Mouse (Mus musculus): ENCODE measurements around the gene Adgrl3.

The Adgrl3 gene

GRCm38 (mm10) chr5:81365250-81365649 lies 345.3 kb downstream of the Adgrl3 start:
- in situ Hi-C loops (cut with MboI; ENCODE audit: low sequenced_read_pairs): no loop called here

- in situ Hi-C loops (cut with MboI; ENCODE audit: low sequenced_read_pairs): no loop called here
These were observed 350.4 kb downstream of the Adgrl3 start for GRCm38 (mm10) chr5:81370126-81370850.

- in situ Hi-C loops (cut with MboI; ENCODE audit: low sequenced_read_pairs): no loop called here
These were observed 356.1 kb downstream of the Adgrl3 start for GRCm38 (mm10) chr5:81375992-81376391.

- in situ Hi-C loops (cut with MboI; ENCODE audit: low sequenced_read_pairs): no loop called here
These were observed 385.7 kb downstream of the Adgrl3 start for GRCm38 (mm10) chr5:81405582-81406143.

- in situ Hi-C loops (cut with MboI; ENCODE audit: low sequenced_read_pairs): no loop called here
These were observed 397.4 kb downstream of the Adgrl3 start for GRCm38 (mm10) chr5:81417326-81417725.

GRCm38 (mm10) chr5:81427393-81427792 lies 407.5 kb downstream of the Adgrl3 start:
- in situ Hi-C loops (cut with MboI; ENCODE audit: low sequenced_read_pairs): no loop called here

- in situ Hi-C loops (cut with MboI; ENCODE audit: low sequenced_read_pairs): no loop called here
These were observed 416.4 kb downstream of the Adgrl3 start for GRCm38 (mm10) chr5:81436375-81436774.

- in situ Hi-C loops (cut with MboI; ENCODE audit: low sequenced_read_pairs): no loop called here
These were observed 422.2 kb downstream of the Adgrl3 start for GRCm38 (mm10) chr5:81442150-81442549.

- in situ Hi-C loops (cut with MboI; ENCODE audit: low sequenced_read_pairs): no loop called here
These were observed 446.0 kb downstream of the Adgrl3 start for GRCm38 (mm10) chr5:81465971-81466370.

GRCm38 (mm10) chr5:81474681-81475080 lies 454.7 kb downstream of the Adgrl3 start:
- in situ Hi-C loops (cut with MboI; ENCODE audit: low sequenced_read_pairs): no loop called here

- in situ Hi-C loops (cut with MboI; ENCODE audit: low sequenced_read_pairs): no loop called here
These were observed 455.5 kb downstream of the Adgrl3 start for GRCm38 (mm10) chr5:81475406-81475805.

GRCm38 (mm10) chr5:81475971-81476606 lies 456.2 kb downstream of the Adgrl3 start:
- in situ Hi-C loops (cut with MboI; ENCODE audit: low sequenced_read_pairs): no loop called here

- in situ Hi-C loops (cut with MboI; ENCODE audit: low sequenced_read_pairs): no loop called here
These were observed 461.0 kb downstream of the Adgrl3 start for GRCm38 (mm10) chr5:81480911-81481310.

- in situ Hi-C loops (cut with MboI; ENCODE audit: low sequenced_read_pairs): no loop called here
These were observed 464.0 kb downstream of the Adgrl3 start for GRCm38 (mm10) chr5:81483890-81484289.

GRCm38 (mm10) chr5:81501076-81501475 lies 481.1 kb downstream of the Adgrl3 start:
- in situ Hi-C loops (cut with MboI; ENCODE audit: low sequenced_read_pairs): no loop called here

- in situ Hi-C loops (cut with MboI; ENCODE audit: low sequenced_read_pairs): no loop called here
These were observed 499.0 kb downstream of the Adgrl3 start for GRCm38 (mm10) chr5:81518720-81519496.

GRCm38 (mm10) chr5:81519497-81520382 lies 499.8 kb downstream of the Adgrl3 start:
- in situ Hi-C loops (cut with MboI; ENCODE audit: low sequenced_read_pairs): no loop called here

GRCm38 (mm10) chr5:81522760-81523159 lies 502.8 kb downstream of the Adgrl3 start:
- in situ Hi-C loops (cut with MboI; ENCODE audit: low sequenced_read_pairs): no loop called here

- in situ Hi-C loops (cut with MboI; ENCODE audit: low sequenced_read_pairs): no loop called here
These were observed 504.6 kb downstream of the Adgrl3 start for GRCm38 (mm10) chr5:81524532-81524961.

- in situ Hi-C loops (cut with MboI; ENCODE audit: low sequenced_read_pairs): no loop called here
These were observed 505.4 kb downstream of the Adgrl3 start for GRCm38 (mm10) chr5:81525326-81525725.

Measured in CH12F3 (cell line).